Mouse (Mus musculus): Measurements from ENCODE around the gene Bicra. TPM values are rescaled to one million over a fixed set of nuclear protein-coding genes. Genes with fewer than 3 reads are reported as not detected.

The Bicra gene
- polyA plus RNA-seq, 1 experiment = 21.2 TPM

GRCm38 (mm10) chr7:16010649-16011048, 37.1 kb downstream of the Bicra start:
- no peak for TF ChIP-seq POLR2A (IDR thresholded peaks at IDR 0.05; ENCODE audit: borderline replicate concordance, extremely low read depth, low read depth, low read length)
- Histone ChIP-seq H3K4me1 (ENCODE audit: control insufficient read depth, insufficient read depth, low read length) (peaks cover 21% of the 10 kb centered on the region), H3K4me3 (replicated peaks; ENCODE audit: extremely low read depth, low read depth, low read length) (no peak overlapping the region)
- no peak for DNase-seq
- WGBS = 60% methylated on average over 5 of the region's 5 CpGs

- TF ChIP-seq POLR2A (IDR thresholded peaks at IDR 0.05; ENCODE audit: borderline replicate concordance, extremely low read depth, low read depth, low read length) (no peak), CTCF (IDR thresholded peaks at IDR 0.05; ENCODE audit: insufficient read depth, low read length) (no peak)
Observed at GRCm38 (mm10) chr7:16009636-16010035, 38.1 kb downstream of the Bicra start.

DNA sequence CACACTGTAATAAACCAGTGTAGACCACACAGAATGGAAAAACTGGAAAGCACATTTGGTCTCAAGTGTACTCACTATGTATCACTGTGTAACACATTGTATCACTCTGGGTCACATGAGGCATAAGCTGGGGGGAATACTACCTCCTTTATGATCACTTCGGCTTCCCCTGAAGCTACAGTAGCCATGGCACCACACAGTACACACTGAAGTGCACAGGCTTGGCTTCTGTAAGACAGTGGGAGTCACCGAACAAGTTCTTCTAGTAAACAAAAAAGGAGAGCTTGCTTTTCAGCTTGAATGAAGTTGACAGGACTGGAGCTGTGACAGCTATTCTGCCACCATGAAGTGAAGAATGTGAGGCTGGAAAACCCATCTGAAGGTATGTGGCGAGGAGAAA, 42.7 kb downstream of the Bicra start:
- DNase-seq = no peak
- H3K4me3 ChIP-seq (replicated peaks; ENCODE audit: extremely low read depth, low read depth, low read length) = no peak overlapping the region
- peaks cover 16% of the 10 kb centered on the region for H3K4me1 ChIP-seq (ENCODE audit: control insufficient read depth, insufficient read depth, low read length)
- 48% methylated on average over 3 of the region's 3 CpGs for WGBS
- TF ChIP-seq POLR2A (IDR thresholded peaks at IDR 0.05; ENCODE audit: borderline replicate concordance, extremely low read depth, low read depth, low read length) (no peak), CTCF (IDR thresholded peaks at IDR 0.05; ENCODE audit: insufficient read depth, low read length) (no peak)

More at GRCm38 (mm10) chr7:16009636-16010035, 38.1 kb downstream of the Bicra start:
- H3K4me1 ChIP-seq (ENCODE audit: control insufficient read depth, insufficient read depth, low read length) = peaks cover 18% of the 10 kb centered on the region
- no peak overlapping the region for H3K4me3 ChIP-seq (replicated peaks; ENCODE audit: extremely low read depth, low read depth, low read length)
- WGBS = 87% methylated on average over 7 of the region's 7 CpGs
- DNase-seq = no peak

- Histone ChIP-seq H3K4me1 (ENCODE audit: control insufficient read depth, insufficient read depth, low read length) (peaks cover 16% of the 10 kb centered on the region), H3K4me3 (replicated peaks; ENCODE audit: extremely low read depth, low read depth, low read length) (no peak overlapping the region)
- 59% methylated on average over 12 of the region's 12 CpGs for WGBS
- TF ChIP-seq CTCF (IDR thresholded peaks at IDR 0.05; ENCODE audit: insufficient read depth, low read length) (no peak), POLR2A (IDR thresholded peaks at IDR 0.05; ENCODE audit: borderline replicate concordance, extremely low read depth, low read depth, low read length) (no peak)
- DNase-seq = no peak
Observed at GRCm38 (mm10) chr7:16004177-16004856, 43.4 kb downstream of the Bicra start.

DNA sequence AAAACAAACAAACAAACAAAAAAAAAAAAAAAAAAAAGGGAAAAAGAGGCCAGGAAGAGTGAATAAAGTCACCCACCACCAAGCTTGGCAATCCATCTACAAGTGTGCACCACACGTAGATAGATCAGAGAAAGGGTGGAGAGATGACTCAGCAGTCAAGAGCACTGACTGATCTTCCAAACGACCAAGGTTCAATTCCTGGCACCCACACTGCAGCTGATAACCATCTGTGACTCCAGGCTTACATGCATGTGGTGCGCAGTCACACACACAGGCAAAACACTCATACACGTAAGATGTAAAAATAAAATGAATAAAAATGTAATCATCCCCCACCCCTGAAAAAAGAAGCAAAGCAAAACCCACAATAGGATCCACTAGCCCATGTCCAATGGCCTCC, 44.7 kb downstream of the Bicra start:
- Histone ChIP-seq H3K4me1 (ENCODE audit: control insufficient read depth, insufficient read depth, low read length) (peaks cover 16% of the 10 kb centered on the region), H3K4me3 (replicated peaks; ENCODE audit: extremely low read depth, low read depth, low read length) (no peak overlapping the region)
- TF ChIP-seq POLR2A (IDR thresholded peaks at IDR 0.05; ENCODE audit: borderline replicate concordance, extremely low read depth, low read depth, low read length) (no peak), CTCF (IDR thresholded peaks at IDR 0.05; ENCODE audit: insufficient read depth, low read length) (no peak)
- WGBS = 47% methylated on average over 4 of the region's 4 CpGs
- DNase-seq = no peak

DNA sequence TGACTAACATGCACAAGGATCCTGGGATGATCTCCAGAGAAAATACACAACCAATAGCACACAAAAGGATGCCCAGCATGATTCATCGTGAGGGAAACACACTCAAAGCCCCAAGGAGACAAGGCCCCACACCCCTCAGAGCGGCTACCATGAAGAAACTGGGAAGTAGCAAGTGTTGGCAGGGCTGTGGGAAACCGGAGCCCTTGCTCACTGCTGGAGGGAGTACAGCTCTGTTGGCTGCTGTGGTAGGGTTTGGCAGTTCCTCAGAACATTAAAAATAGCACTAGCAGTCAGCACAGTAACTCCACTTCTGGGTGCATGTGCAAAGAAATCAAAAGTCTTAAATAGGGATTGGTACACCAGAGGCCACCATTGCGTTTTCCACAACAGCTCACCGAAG, 45.5 kb downstream of the Bicra start:
- peak; percentile 28 for DNase-seq
- Histone ChIP-seq H3K4me3 (replicated peaks; ENCODE audit: extremely low read depth, low read depth, low read length) (no peak overlapping the region), H3K4me1 (ENCODE audit: control insufficient read depth, insufficient read depth, low read length) (peaks cover 16% of the 10 kb centered on the region)
- TF ChIP-seq CTCF (IDR thresholded peaks at IDR 0.05; ENCODE audit: insufficient read depth, low read length) = no peak
- TF ChIP-seq POLR2A (IDR thresholded peaks at IDR 0.05; ENCODE audit: borderline replicate concordance, extremely low read depth, low read depth, low read length) = no peak
- 27% methylated on average over 5 of the region's 5 CpGs for WGBS

- no peak overlapping the region for H3K4me3 ChIP-seq (replicated peaks; ENCODE audit: extremely low read depth, low read depth, low read length)
- H3K4me1 ChIP-seq (ENCODE audit: control insufficient read depth, insufficient read depth, low read length) = peaks cover 16% of the 10 kb centered on the region
- no peak for DNase-seq
- WGBS = 85% methylated on average over 1 of the region's 1 CpGs
- TF ChIP-seq POLR2A (IDR thresholded peaks at IDR 0.05; ENCODE audit: borderline replicate concordance, extremely low read depth, low read depth, low read length) (no peak), CTCF (IDR thresholded peaks at IDR 0.05; ENCODE audit: insufficient read depth, low read length) (no peak)
Observed at GRCm38 (mm10) chr7:16001691-16002090, 46.0 kb downstream of the Bicra start.

- WGBS = 71% methylated on average over 4 of the region's 4 CpGs
- no peak overlapping the region for H3K4me3 ChIP-seq (replicated peaks; ENCODE audit: extremely low read depth, low read depth, low read length)
- DNase-seq = no peak
- TF ChIP-seq POLR2A (IDR thresholded peaks at IDR 0.05; ENCODE audit: borderline replicate concordance, extremely low read depth, low read depth, low read length) (no peak), CTCF (IDR thresholded peaks at IDR 0.05; ENCODE audit: insufficient read depth, low read length) (no peak)
- H3K4me1 ChIP-seq (ENCODE audit: control insufficient read depth, insufficient read depth, low read length) = no peaks in the 10 kb centered on the region
Observed at GRCm38 (mm10) chr7:15993789-15994188, 53.9 kb downstream of the Bicra start.

- Histone ChIP-seq H3K4me1 (ENCODE audit: control insufficient read depth, insufficient read depth, low read length) (no peaks in the 10 kb centered on the region), H3K4me3 (replicated peaks; ENCODE audit: extremely low read depth, low read depth, low read length) (no peak overlapping the region)
- no peak for TF ChIP-seq CTCF (IDR thresholded peaks at IDR 0.05; ENCODE audit: insufficient read depth, low read length)
- no peak for TF ChIP-seq POLR2A (IDR thresholded peaks at IDR 0.05; ENCODE audit: borderline replicate concordance, extremely low read depth, low read depth, low read length)
- no peak for DNase-seq
- 76% methylated on average over 3 of the region's 3 CpGs for WGBS
Observed at GRCm38 (mm10) chr7:15993152-15993551, 54.6 kb downstream of the Bicra start.

DNA sequence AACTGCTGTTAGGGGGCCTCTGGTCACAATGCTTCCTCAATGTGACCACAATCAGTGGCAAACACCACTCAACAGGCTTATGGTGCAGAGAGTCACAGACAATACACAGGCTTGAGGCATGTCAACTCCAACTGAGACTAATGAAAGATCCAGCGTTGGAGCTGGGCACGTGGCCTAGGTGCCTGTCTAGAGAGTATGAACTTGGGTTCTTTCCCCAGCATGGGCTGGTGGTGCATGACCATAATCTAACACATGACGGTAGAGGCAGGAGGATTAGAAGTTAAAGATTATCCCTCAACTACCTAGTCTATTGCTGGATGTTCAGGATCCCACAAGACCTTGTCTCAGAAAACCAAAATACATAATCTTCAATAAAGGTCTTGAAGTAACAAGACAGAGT, 56.0 kb downstream of the Bicra start:
- WGBS = 90% methylated on average over 3 of the region's 3 CpGs
- Histone ChIP-seq H3K4me1 (ENCODE audit: control insufficient read depth, insufficient read depth, low read length) (no peaks in the 10 kb centered on the region), H3K4me3 (replicated peaks; ENCODE audit: extremely low read depth, low read depth, low read length) (no peak overlapping the region)
- DNase-seq = no peak
- TF ChIP-seq CTCF (IDR thresholded peaks at IDR 0.05; ENCODE audit: insufficient read depth, low read length) (no peak), POLR2A (IDR thresholded peaks at IDR 0.05; ENCODE audit: borderline replicate concordance, extremely low read depth, low read depth, low read length) (no peak)

Data from lung, adult 2 months (tissue).